Mouse (Mus musculus): Measurements from ENCODE around the gene Gnb1l.
A peak's percentile ranks its signal among the peaks of the same experiment; 100 is the strongest.

Gnb1l gene

DNA sequence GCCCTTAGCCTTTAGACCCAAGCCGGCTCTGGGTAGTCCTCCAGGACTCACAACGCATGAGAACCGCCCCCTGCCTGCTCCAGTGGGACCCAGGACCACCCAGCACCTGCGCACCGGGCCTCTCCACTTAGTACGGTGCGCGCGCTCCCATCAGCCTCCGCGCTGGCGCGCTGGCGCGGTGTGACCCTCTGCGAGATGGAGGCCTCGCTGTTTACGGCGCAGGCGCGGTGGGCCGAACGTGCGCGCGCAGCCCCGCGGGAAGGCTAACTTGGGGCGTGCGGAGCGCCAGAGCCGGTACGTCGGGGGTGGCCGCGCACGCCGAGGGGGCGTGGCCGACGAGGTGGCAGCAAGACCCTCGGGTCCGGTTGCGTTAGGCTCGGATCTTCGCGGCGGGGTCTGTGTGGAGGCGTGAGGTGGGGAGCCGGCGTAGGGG lies at the start of gene Gnb1l, which contains the start of gene Rtl10:
Gene Gnb1l, plus strand, starts transcription at position 156 of the 433 bp plus-strand sequence.
Gene Rtl10, plus strand, starts transcription at position 344 of the 433 bp plus-strand sequence.
- peak; percentile 97 for DNase-seq

DNA sequence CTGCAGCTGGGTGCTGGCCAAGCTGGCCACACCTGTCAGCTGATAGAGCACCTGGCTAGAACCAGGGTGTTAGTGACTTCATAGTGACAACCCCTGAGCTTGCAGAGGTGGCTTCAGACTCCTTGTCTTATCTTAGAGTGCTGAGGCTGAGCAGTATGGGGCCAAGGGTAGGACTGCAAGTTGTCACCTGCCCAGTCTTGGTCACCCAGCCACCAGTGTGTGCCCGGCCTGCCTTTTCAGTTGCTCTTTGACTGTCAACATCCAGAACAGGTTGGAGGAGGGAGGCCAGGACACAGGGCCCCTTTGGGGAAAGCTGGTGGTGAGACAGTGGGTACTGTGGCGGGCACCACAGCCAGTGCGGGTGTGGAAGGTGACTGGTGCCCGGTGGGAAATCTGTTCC lies 49.5 kb upstream of the Gnb1l start:
- no peak for DNase-seq

DNA sequence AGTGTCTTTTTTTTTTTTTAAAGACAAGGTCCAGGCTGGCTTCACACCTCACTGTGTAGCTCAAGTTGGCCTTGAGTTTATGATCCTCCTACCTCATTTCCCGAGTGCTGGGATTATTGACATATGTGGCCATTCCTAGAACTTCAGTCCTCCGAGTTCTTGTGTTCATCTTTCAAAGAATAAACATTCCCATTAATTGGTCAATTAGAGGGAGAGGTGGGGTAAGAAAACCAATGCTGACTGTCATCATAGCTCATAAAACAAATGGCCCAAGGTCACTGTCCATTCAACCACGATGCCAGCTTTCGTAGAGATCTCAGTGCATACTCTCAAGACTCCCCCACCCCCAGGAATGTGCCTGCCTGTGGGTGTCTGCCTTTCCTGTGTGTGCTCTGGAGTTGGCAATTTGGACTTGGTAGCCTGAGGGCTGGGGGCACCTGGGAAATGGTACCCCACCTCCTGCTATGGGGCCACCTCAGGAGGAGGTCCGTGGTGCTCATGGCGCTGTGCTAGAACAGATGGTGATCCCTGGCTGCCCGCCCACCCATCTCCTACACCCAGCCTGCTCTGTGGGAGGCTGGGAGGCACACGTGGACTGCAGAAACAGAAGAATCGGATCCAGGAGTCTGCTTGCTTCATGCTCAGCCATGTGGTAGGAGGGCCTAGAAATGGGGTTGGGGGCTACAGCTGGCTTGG lies 46.9 kb upstream of the Gnb1l start:
- no peak for DNase-seq

DNA sequence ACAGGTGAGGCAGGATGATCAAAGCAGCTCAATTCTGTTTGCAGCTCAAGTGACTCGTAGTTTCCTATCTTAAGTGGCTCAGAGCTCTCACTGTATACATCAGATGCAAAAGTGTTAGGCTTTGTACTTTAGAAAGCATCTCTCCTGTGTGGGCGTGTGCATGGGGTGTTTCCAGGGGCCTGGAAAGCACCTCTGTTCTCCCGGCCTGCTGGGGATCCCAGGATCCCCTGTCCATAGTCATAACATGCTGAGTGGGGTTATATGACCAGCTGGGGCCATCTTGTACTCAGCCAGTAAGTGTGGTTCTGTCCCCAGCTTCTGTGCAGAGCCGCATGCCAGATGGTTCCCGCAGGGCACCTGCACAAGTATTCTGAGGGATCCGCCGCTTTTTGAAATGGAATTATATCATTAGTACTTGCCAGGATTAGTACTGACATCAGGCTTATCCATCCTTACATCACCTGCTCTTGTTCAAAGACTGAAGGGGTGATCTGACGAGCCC lies 46.1 kb upstream of the Gnb1l start:
- no peak for DNase-seq

DNA sequence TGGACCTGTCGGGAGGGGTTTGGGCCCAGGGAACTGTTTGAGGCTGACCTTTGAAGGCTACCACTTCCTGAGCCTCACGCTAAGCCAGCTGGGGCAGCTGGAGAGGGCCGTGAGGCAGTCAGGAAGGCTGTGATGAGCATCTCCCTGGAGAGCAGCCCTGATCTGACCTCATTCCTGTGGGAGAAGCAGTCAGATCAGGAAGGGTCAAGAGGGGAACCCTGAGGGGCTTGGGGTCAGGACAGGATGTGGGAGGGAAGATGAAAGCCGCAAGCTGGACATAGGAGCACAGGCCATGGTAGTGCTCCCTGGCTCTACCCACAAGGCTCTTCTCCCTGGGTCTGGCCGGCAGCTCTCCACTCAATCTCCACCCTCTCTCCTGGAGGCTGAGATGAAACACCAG lies 44.7 kb upstream of the Gnb1l start:
- DNase-seq, result no peak

DNA sequence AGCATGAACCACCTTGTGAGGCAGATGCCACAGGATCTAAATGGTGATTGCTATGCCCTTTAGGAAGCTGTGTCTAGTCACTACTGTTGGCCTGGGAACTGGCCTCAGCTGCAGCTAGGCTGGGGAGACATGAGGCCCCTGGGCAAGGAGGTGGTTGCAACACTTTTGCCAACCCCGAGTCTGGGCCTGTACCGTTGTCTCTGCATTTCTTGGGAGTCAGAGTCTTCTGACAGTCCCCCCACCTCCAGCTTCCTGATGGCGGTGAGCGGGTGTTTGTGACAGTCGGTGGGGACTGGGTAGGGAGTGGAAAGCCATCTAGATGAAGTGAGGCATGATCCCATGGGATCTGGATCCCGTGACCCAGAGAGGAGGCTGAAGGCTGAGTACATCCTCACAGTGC lies 43.1 kb upstream of the Gnb1l start:
- no peak for DNase-seq

DNA sequence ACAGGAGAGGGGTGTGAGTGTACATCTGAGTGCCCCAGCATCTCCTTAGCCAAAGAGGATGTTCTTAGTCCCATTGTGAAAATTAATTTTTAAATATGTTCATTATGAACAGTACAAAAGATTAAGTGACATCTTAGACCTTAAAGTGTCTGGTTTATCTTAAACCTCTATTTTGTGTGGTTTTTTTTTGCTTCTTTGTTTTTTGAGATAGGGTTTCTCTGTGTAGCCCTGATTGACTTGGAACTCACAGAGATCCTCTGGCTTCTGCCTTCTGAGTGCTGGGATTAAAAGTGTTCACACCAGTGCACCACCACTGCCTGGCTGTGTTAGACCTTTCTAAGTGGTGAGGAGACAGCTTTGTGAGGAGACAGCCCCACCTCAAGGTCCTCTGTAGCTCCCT lies 39.9 kb upstream of the Gnb1l start:
- DNase-seq, result no peak

DNA sequence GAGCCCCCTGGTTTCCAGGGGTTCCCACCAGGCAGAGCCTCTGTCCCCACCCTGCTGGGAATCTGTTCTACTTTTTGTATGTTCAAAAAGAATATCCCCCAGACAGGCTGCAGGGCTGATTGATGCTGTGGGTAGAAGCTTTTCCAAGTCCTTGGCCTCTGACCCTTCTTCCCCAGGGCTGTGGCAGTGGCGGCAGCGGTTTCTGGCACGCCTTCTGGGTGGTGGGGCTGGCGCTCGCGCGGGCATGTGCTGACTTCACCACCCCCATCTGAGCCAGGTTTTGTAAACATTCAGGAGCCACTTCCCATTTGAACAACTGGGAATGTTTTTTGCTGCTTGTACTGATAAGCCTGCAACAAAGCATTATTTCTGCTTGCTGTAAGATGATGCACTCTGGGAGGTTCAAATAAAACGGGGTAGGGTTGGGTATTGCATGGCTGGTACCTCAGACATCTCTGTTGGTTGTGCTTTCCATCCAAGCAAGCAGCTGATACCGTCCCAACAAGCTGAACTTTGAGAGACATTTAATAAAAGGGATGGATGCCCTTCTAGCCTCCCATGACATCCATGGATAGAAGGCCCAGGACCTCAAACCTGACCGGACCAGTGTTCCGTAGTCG lies 39.1 kb upstream of the Gnb1l start:
- DNase-seq, result peak; percentile 38

DNA sequence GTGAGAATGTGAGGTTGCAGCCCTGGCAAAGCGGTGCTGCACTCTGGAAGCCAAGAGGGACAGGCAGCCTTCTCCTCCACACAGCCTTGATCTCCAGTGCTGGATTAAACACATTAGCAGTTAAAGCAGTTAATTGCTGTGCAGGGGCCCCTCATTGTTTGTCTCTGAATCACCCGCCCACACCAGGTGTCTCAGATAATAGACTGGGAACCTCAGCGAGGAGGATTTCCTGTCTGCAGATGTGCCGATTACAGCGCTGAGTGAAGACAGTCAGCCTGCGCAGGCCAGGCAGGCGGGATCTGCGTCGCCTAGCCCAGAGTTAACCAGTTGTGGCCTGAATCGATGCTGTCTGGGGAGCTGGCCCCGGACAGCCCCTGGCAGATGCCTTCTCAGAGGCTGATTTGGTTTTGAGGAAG lies 38.5 kb upstream of the Gnb1l start:
- peak; percentile 40 for DNase-seq

DNA sequence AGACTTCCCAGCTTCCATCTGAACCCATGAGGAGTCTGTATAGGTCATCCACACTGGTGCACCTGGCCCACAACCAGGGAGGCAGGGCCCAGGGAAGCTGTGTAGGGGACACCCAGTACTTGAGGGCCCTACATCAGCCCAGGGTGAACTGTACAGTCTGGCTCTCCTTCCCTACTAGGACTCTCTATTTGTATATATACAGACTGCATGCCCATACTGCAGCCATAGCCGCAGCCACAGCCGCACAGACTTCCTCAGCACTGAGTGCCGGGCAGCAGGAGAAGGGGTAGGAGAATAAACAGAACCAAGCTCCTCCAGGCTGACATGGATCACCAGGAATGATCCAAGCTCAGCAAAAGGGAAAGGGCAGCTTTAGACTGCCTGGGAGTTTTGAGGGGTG lies 37.7 kb upstream of the Gnb1l start:
- no peak for DNase-seq

DNA sequence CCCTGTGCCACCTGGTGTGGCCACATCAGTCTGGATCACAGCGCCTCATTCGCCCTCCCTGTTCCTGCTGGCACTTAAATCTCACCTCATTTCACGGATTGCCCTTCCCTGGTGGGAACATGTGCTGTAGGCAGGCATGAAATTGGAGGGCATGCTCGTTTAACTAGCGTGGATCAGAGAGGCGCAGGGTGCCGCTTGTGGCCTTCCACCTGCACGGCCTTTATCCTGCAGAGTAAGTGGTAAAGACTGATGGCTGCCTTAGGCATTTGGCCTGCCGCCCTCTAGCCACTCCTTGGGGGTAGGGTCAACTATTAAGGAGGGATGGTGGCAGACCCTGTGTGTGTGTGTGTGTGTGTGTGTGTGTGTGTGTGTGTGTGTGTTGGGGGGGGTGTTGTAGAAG lies 36.5 kb upstream of the Gnb1l start:
- DNase-seq, result no peak

DNA sequence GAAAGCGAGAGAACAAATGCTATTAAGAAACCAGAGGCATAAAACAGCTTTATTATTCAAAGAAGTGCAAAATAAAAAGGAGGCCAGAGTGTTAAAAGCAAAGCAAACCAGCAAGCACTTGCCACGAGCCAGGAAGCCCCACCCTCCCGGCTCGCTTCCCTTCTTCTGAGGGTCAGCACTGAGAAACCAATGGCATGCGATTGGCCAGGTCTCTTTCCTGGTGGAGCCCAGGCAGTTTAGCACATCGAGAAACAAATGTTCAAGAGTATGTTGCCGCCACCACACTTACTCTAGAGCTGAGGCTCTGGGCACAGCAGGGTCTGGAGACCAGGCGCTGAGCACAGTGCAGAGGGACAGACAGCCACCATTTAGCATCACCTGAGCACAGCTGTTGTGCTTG lies 35.9 kb upstream of the Gnb1l start:
- DNase-seq, result peak; percentile 34

DNA sequence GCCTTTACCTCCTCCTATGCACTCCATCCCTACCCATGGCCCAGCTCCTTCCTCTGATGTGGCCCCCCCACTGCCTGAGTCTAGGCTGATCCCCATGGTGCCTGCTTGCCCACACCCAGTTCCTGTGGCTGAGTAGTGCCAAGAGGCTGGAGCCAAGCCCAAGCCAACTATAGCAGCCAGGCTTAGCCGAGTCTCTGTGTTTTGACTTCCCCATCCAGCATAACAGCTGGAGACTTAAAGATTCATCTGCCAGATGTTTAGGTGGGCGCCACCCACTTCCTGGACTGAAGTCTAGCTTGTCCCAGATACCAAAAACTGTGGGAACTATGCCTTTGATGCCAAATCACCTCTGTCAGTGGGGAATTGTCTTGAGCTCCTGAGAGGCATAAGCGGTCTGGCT lies 34.2 kb upstream of the Gnb1l start:
- peak; percentile 49 for DNase-seq

DNA sequence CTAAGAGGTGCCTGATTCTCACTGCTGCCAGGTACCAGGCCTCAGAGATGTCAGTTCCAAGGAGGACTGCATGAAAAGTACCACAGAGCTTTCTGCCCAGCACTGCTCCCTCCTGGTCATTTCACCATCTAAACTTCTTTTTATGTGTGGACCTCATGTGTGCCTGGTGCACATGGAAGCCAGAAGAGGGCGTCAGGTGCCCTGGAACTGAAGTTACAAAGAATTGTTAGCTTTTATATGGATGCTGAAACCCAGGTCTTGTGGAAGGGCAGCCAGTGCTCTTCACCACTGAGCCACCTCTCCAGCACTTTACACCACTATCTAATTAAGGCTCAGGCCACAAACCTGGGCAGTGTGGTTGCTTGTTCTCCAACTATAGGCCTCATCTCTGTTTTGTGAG lies 27.7 kb upstream of the Gnb1l start:
- DNase-seq, result no peak

DNA sequence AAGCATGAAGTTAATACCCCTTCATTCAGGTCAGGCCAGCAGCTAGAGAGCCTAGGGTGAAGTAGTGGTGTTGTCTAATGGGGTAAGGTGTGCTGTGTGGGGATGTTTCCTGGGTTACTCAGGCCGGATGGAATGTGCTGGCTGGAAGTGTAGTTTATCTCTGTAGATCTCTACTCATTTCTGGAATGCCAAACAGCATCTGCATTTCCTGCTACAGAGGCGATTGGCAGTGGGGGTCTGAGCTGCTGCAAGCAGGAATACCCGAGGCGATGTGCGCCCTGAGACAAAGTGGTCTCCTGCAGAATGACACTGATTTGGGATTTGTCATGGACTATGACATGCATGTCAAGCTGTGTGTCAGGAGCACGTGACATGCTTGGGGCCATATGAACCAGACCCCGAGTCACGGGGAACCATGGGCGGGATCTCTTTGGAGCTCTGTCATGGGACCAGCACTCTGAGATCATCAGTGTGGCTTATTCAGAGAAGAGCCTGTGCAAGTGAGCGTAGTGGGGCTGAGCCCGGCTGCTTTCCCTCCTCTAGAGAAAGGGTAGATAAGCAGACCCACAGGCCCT lies 27.0 kb upstream of the Gnb1l start:
- no peak for DNase-seq

DNA sequence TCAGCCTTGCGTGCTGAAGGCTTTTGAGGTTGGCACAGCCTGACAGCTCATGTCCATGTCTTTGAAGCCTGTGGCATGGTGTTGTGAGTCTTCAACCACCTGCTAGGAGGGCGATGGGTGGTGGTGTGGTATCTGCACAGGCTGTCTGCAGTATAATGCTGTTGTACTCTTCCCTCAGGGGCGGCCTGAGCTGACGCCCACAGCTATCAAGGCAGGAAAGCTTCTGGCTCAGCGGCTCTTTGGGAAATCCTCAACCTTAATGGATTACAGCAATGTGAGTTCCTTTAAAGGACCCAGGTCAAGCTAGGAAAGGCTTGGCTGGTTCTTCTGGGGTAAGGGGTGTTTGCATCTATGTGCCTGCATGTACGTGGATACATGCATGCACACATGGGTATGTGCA lies 26.5 kb upstream of the Gnb1l start:
- DNase-seq, result no peak

DNA sequence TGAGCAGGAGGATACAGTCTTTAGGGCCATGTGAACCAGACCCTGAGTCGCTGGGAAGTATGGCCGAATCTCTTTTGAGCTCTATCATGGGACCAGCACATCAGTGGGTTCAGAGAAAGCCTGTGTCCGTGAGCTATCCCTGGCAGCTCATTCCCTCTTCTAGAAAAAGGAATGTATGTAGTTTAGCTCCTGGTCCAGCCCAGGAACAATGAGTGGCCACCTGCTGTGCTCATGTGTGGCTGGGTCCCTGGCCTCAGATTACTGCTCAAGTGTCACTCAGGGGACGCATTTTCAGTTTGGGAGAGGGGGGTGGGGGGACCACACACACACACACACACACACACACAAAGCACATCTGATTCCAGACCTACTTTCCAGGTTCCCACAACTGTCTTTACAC lies 26.1 kb upstream of the Gnb1l start:
- no peak for DNase-seq

DNA sequence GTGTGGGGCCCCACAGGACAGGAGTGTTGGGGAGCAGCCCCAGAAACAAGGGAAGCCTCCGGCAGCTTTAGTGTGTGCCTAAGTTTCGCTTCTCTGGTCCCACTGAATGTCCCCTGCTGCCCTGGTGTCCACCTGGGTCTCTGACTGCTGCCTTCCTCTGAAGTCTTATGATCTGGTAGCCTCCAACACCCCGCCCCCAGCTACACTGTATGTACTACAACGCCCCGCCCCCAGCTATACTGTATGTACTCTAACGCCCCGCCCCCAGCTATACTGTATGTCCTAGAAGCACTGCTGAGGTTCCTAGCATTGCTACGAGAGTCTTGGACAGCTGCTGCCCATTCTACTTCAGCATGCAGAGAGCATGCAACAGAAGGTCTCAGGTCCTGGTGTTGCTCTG lies 25.5 kb upstream of the Gnb1l start:
- no peak for DNase-seq

DNA sequence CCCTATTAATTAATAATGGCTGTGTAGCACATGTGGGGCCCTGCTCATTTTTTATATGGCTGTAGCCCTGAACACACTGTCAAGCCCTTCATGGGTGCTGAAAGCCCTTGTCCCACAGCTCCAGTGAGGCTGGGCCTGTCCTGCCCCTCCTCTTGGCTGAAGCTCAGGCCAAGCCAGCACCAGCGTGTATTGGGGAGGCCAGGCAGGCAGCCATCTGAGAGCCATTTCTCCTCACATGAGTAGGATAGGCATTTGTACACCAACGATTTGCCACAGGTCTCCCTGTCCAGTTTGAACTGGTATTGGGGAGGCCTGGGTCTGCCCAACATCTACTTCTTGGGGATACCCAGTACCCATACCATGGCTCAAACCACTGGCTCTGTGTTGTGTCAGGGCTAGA lies 24.5 kb upstream of the Gnb1l start:
- no peak for DNase-seq

DNA sequence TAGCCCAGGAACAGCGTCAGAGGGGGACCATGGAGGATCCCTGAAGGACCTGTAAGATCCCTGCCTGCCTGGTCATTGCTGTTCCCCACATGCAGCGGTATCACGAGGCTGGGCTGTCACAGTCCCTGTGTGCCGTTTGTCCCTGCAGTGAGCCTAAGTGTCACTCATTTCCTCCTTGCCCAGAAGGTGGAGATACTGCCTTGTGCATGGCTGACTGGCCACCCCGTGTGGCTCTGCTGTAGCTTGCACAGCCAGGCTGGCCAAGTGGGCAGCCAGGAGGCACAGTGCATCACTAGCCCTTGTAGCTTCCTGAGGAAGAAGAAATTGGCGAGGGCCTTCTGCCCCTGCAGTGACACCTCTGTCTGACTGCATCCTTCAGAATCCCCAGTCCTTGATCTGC lies 20.5 kb upstream of the Gnb1l start:
- DNase-seq, result no peak

DNA sequence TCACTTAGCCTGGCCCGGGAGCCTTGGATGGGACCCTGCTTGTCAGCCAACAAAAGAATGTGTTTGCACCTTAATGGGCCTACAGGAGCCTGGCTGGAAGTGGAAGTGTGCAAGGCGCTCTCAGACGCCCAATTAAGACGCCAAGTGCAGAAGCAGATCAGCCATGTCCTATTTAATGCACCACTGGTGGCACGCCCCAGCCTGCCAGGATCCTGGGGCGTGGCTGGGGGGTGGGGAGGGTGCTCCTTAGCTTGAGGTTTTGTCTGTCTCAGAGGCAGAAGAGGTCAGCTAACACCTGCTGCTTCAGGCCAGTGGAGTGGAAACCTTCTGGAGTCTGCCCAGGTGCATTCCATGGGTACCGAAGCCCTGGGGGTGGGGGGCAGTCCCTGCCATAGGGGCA lies 18.8 kb upstream of the Gnb1l start:
- DNase-seq, result no peak

DNA sequence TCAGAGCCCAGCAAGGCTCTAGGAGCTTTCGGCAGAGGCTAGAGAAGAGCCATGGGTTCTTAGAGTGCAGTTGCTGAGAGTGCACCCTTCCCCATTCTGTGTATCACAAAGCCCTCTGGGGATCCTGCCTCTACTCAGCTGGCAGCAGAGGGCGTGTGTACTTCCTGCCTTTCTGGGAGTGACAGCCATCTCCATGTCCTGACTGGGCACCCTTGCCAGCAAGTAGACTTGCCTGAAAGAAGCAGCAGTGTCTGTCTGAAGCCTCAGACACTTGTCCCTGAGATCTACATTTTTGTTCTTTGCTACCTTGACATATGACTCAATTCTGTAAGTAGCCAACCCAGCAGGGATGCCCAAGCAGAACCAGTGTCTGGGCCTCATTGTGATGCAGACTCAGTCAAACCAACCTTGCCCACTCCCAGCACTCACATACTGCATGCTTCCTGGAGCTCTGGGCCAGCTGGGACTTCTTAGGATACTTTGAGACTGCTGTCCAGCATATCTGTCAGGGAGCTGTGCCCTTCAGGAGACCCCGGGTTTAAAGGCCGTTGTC lies 17.5 kb upstream of the Gnb1l start:
- DNase-seq, result no peak

DNA sequence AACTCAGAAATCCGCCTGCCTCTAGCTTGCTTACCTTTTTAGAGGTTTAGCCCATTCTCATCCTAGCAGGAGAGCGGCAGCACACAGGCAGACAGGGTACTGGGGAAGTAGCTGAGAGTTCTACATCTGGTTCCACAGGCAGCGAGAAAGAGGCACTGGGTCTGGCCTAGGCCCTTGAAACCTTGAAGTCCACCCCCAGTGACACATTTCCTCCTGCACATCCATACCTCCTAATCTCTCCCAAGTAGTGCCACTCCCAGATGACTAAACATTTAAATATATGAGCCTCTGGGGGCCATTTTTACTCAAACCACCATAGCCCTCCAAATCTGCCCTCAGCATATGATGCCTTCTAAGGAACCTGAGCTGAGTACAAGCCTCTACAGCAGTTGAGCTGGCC lies 16.1 kb upstream of the Gnb1l start:
- no peak for DNase-seq

DNA sequence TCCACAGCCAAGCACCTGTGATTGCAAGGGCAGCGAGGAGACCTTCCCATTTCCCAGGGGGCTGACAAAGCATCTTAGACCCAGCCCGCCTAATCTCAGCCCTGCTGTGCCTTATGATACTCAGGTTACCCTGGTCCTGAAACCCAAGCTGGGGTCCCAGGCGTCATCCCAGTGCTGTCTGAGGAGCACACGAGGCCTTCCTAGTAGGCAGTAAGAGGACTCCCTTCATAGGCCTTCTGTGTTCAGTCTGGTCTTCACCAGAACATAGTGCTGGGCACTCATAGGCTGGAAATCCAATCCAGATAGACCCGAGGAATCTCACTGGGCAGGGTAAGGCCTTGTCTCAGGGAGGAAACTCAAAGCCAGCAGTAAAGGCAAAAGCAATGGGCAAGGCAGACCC lies 14.7 kb upstream of the Gnb1l start:
- DNase-seq, result no peak

All from lung, postnatal 14 days (tissue).